ENCODE assay signal across 7 mouse cellular contexts in the genomic region with DNA sequence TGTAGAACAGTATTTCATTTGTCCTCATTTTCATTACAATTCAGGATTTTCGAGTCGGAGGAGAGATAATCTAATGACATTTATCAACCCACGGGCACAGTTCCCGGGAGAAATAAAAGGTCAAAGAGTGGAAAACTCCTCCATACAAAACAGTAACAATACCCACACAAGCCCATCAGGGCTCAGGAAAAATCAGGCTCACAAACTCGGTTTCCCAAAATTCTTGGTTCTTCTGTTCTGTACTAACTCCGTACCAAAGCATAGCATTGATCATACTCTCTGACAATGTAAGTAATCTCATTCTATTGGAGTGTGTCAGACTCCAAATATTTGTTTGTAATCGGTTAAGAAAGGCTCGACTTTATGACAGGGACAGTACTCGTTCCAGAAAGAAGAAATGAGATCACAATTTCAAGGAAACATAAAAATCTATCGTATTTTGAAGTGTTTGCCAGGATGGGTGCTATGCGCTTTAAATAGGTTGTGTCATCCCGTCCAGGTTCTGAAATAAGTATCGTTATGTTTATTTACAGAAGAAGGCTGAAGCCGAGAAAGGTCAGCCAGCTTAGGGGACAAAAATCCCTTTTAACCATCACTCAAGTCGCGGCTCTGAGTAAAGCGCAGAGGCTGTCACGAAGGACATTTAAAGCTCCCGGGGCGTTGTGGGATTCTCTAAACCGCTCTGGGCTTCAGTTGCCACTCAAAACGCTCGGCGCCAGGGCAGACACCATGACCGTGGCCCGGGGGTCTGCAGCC. TPM values are rescaled to one million over a fixed set of nuclear protein-coding genes. Genes with fewer than 3 reads are reported as not detected.
A peak's percentile ranks its signal among the peaks of the same experiment; 100 is the strongest.
DNase-seq lines count a peak whose midpoint lies in the region; ATAC-seq lines count a peak whose summit lies in the region.

No protein-coding gene starts in this region.

- 1% methylated on average over 26 of the region's 26 CpGs for WGBS in lung, embryonic 16.5 days
- WGBS in intestine, embryonic 15.5 days: 3% methylated on average over 26 of the region's 26 CpGs
- WGBS in neural tube, embryonic 15.5 days: 3% methylated on average over 26 of the region's 26 CpGs

- H3K27me3 ChIP-seq in lung, embryonic 16.5 days (ENCODE audit: control insufficient read depth, insufficient read depth, low read depth, low read length): no peaks in the 10 kb centered on the region
- no peaks in the 10 kb centered on the region for H3K27me3 ChIP-seq in intestine, embryonic 15.5 days (replicated peaks)
- 0 out of 2 replicates have a peak, but pooled peaks cover 3% of the 10 kb centered on the region for H3K27me3 ChIP-seq in neural tube, embryonic 15.5 days (replicated peaks)

- no peak for ATAC-seq in lung, embryonic 16.5 days (ENCODE audit: low read depth)
- peak; percentile 11; the same call in 1 of the 2 replicates for ATAC-seq in erythroid progenitor cell, adult 5-6 weeks (replicated peaks; ENCODE audit: low FRiP score, poor library complexity, severe bottlenecking)
- ATAC-seq in intestine, embryonic 15.5 days: no peak
- no peak for ATAC-seq in neural tube, embryonic 15.5 days (ENCODE audit: low FRiP score)
- ATAC-seq in monocyte, adult 5-6 weeks (replicated peaks; ENCODE audit: insufficient number of reproducible peaks, low FRiP score, low TSS enrichment, poor library complexity, severe bottlenecking): no peak

- no peaks in the 10 kb centered on the region for H3K36me3 ChIP-seq in lung, embryonic 16.5 days (ENCODE audit: control insufficient read depth, insufficient read depth, low read length)
- no peaks in the 10 kb centered on the region for H3K36me3 ChIP-seq in intestine, embryonic 15.5 days
- no peaks in the 10 kb centered on the region for H3K36me3 ChIP-seq in neural tube, embryonic 15.5 days

- H3K4me1 ChIP-seq in lung, embryonic 16.5 days (replicated peaks; ENCODE audit: control insufficient read depth, insufficient read depth, low read length): peaks cover 15% of the 10 kb centered on the region
- peaks cover 8% of the 10 kb centered on the region for H3K4me1 ChIP-seq in intestine, embryonic 15.5 days (replicated peaks)
- peaks cover 12% of the 10 kb centered on the region for H3K4me1 ChIP-seq in neural tube, embryonic 15.5 days

- no peak for DNase-seq in lung, adult 18-20 months
- no peak for DNase-seq in cerebellum, adult 18-20 months

- peak overlapping the region; percentile 80 for H3K4me2 ChIP-seq in lung, embryonic 16.5 days (ENCODE audit: low read depth, low read length)
- H3K4me2 ChIP-seq in intestine, embryonic 15.5 days (replicated peaks): peak overlapping the region; percentile 66
- peak overlapping the region; percentile 63 for H3K4me2 ChIP-seq in neural tube, embryonic 15.5 days

- H3K4me3 ChIP-seq in lung, embryonic 16.5 days (ENCODE audit: low read length): peak overlapping the region; percentile 73
- H3K4me3 ChIP-seq in intestine, embryonic 15.5 days (replicated peaks): peak overlapping the region; percentile 84
- peak overlapping the region; percentile 84 for H3K4me3 ChIP-seq in neural tube, embryonic 15.5 days (replicated peaks)

- H3K27ac ChIP-seq in lung, embryonic 16.5 days (ENCODE audit: low read length): peak overlapping the region; percentile 62; the same call in 1 of the 2 replicates
- H3K27ac ChIP-seq in intestine, embryonic 15.5 days: no peak overlapping the region
- peak overlapping the region; percentile 72 for H3K27ac ChIP-seq in neural tube, embryonic 15.5 days (replicated peaks)

- H3K9ac ChIP-seq in lung, embryonic 16.5 days (ENCODE audit: low read length): peak overlapping the region; percentile 85
- peak overlapping the region; percentile 84 for H3K9ac ChIP-seq in intestine, embryonic 15.5 days
- H3K9ac ChIP-seq in neural tube, embryonic 15.5 days (replicated peaks): peak overlapping the region; percentile 63

- H3K9me3 ChIP-seq in lung, embryonic 16.5 days (ENCODE audit: control insufficient read depth, low read length): no peaks in the 10 kb centered on the region
- no peaks in the 10 kb centered on the region; the same call in 1 of the 2 replicates for H3K9me3 ChIP-seq in intestine, embryonic 15.5 days
- no peaks in the 10 kb centered on the region for H3K9me3 ChIP-seq in neural tube, embryonic 15.5 days (replicated peaks)

RNA-seq across cellular contexts. Expression of gene Arhgap19, which starts 0.7 kb away (rescaled TPM):
- polyA plus RNA-seq in lung, embryonic 16.5 days (2015; fragmentation: Nextera tagmentation; extraction: Ambion mirVana): 26.8 and 28.6 TPM in 2 replicates
- 83.4 and 100 TPM in 2 replicates for total RNA-seq in erythroid progenitor cell, adult 5-6 weeks (2015; ENCODE audit: low replicate concordance)
- 98.9 and 131 TPM in 2 replicates for total RNA-seq in erythroid progenitor cell, adult 5-6 weeks (2017; ENCODE audit: low replicate concordance)
- 18.4 and 19.4 TPM in 2 replicates for polyA plus RNA-seq in intestine, embryonic 15.5 days (2015; fragmentation: Nextera tagmentation; extraction: Ambion mirVana)
- polyA plus RNA-seq in neural tube, embryonic 15.5 days (2015; fragmentation: Nextera tagmentation; extraction: Ambion mirVana): 4.8 and 8.7 TPM in 2 replicates
- total RNA-seq in monocyte, adult 5-6 weeks (2017): 1.1 to 2.3 TPM (median 1.9 TPM) in 3 replicates

RNA-seq across cellular contexts. Expression of gene Frat1, which starts 28.6 kb away (rescaled TPM):
- 8.2 and 9.1 TPM in 2 replicates for polyA plus RNA-seq in lung, embryonic 16.5 days (2015; fragmentation: Nextera tagmentation; extraction: Ambion mirVana)
- total RNA-seq in erythroid progenitor cell, adult 5-6 weeks (2015; ENCODE audit: low replicate concordance): 3.2 and 3.8 TPM in 2 replicates
- 0.26 and 2.6 TPM in 2 replicates for total RNA-seq in erythroid progenitor cell, adult 5-6 weeks (2017; ENCODE audit: low replicate concordance)
- polyA plus RNA-seq in intestine, embryonic 15.5 days (2015; fragmentation: Nextera tagmentation; extraction: Ambion mirVana): 12.8 and 13.5 TPM in 2 replicates
- 20.1 and 22.7 TPM in 2 replicates for polyA plus RNA-seq in neural tube, embryonic 15.5 days (2015; fragmentation: Nextera tagmentation; extraction: Ambion mirVana)
- total RNA-seq in monocyte, adult 5-6 weeks (2017): 21.9 to 24.9 TPM (median 22.4 TPM) in 3 replicates

RNA-seq across cellular contexts. Expression of gene Frat2, which starts 46.8 kb away (rescaled TPM):
- 2.8 and 3.3 TPM in 2 replicates for polyA plus RNA-seq in lung, embryonic 16.5 days (2015; fragmentation: Nextera tagmentation; extraction: Ambion mirVana)
- total RNA-seq in erythroid progenitor cell, adult 5-6 weeks (2015; ENCODE audit: low replicate concordance): 5.4 TPM in 2 replicates
- total RNA-seq in erythroid progenitor cell, adult 5-6 weeks (2017; ENCODE audit: low replicate concordance): 2.6 and 3.9 TPM in 2 replicates
- polyA plus RNA-seq in intestine, embryonic 15.5 days (2015; fragmentation: Nextera tagmentation; extraction: Ambion mirVana): 10.5 and 10.7 TPM in 2 replicates
- polyA plus RNA-seq in neural tube, embryonic 15.5 days (2015; fragmentation: Nextera tagmentation; extraction: Ambion mirVana): 7.0 and 7.1 TPM in 2 replicates
- total RNA-seq in monocyte, adult 5-6 weeks (2017): 14.4 to 39.3 TPM (median 21.5 TPM) in 3 replicates

RNA-seq across cellular contexts. Expression of gene Slit1, which starts 57.7 kb away (rescaled TPM):
- 0.11 and 0.14 TPM in 2 replicates for polyA plus RNA-seq in lung, embryonic 16.5 days (2015; fragmentation: Nextera tagmentation; extraction: Ambion mirVana)
- total RNA-seq in erythroid progenitor cell, adult 5-6 weeks (2015; ENCODE audit: low replicate concordance): 1.1 and 1.7 TPM in 2 replicates
- 1.0 and 1.6 TPM in 2 replicates for total RNA-seq in erythroid progenitor cell, adult 5-6 weeks (2017; ENCODE audit: low replicate concordance)
- polyA plus RNA-seq in intestine, embryonic 15.5 days (2015; fragmentation: Nextera tagmentation; extraction: Ambion mirVana): 0.63 and 0.68 TPM in 2 replicates
- polyA plus RNA-seq in neural tube, embryonic 15.5 days (2015; fragmentation: Nextera tagmentation; extraction: Ambion mirVana): 32.8 and 36.8 TPM in 2 replicates
- total RNA-seq in monocyte, adult 5-6 weeks (2017): not detected in 3 replicates
